Mouse (Mus musculus) cerebellum, postnatal 25 days (tissue): ENCODE data around the gene Bcl7c.
"Not testable (repeated sequence)": the region's sequence is repeated elsewhere in the genome, so short reads cannot be mapped to it uniquely, and the experiment has no call there.

Source experiments
- DNase-seq, 2 experiments: peaks; one replicate each; pipeline ENCODE4 v3.0.0; 2021; ENCODE audit warnings: mixed read lengths in 2 of 2

Bcl7c gene

GRCm38 (mm10) chr7:127708207-127709078 is at the start of gene Bcl7c:
TSS of gene Bcl7c (minus strand) at chr7:127708933.
- DNase-seq, result peak; percentile 88 to 92

GRCm38 (mm10) chr7:127753741-127754140 is 45.0 kb upstream of the Bcl7c start:
- no peak for DNase-seq

GRCm38 (mm10) chr7:127753158-127753557 is 44.4 kb upstream of the Bcl7c start:
- no peak for DNase-seq

- peak in 1 of 2 experiments; percentile 33 for DNase-seq
Observed at GRCm38 (mm10) chr7:127752069-127752468, 43.3 kb upstream of the Bcl7c start.

GRCm38 (mm10) chr7:127751619-127752018 is 42.9 kb upstream of the Bcl7c start:
- DNase-seq, result no peak

- peak; percentile 52 to 64 for DNase-seq
Observed at GRCm38 (mm10) chr7:127750131-127751127, 41.7 kb upstream of the Bcl7c start.

GRCm38 (mm10) chr7:127748235-127748560 is 39.5 kb upstream of the Bcl7c start:
- peak in 1 of 2 experiments; percentile 39 for DNase-seq

GRCm38 (mm10) chr7:127747559-127748234 is 39.0 kb upstream of the Bcl7c start:
- DNase-seq, result no peak

GRCm38 (mm10) chr7:127746494-127747491 is 38.1 kb upstream of the Bcl7c start:
- DNase-seq, result peak; percentile 48 to 77

GRCm38 (mm10) chr7:127745652-127746493 is 37.1 kb upstream of the Bcl7c start:
- DNase-seq, result peak; percentile 94 to 97

- DNase-seq, result peak; percentile 90 to 92
Observed at GRCm38 (mm10) chr7:127745251-127745651, 36.5 kb upstream of the Bcl7c start.

GRCm38 (mm10) chr7:127744366-127745045 is 35.8 kb upstream of the Bcl7c start, which contains the start of gene Fbxl19:
TSS of gene Fbxl19 (plus strand) at chr7:127744543.
- DNase-seq, result peak; percentile 82 to 90

GRCm38 (mm10) chr7:127732066-127732465 is 23.3 kb upstream of the Bcl7c start, which contains the start of gene Ctf2:
TSS of gene Ctf2 (minus strand) at chr7:127732166.
- not testable (repeated sequence) for DNase-seq

- DNase-seq, result no peak
Observed at GRCm38 (mm10) chr7:127730170-127730569, 21.4 kb upstream of the Bcl7c start.

GRCm38 (mm10) chr7:127727898-127728297 is 19.2 kb upstream of the Bcl7c start:
- DNase-seq, result no peak

GRCm38 (mm10) chr7:127725924-127726323 is 17.2 kb upstream of the Bcl7c start:
- DNase-seq, result no peak

- DNase-seq, result no peak
Observed at GRCm38 (mm10) chr7:127725490-127725889, 16.8 kb upstream of the Bcl7c start.

- no peak for DNase-seq
Observed at GRCm38 (mm10) chr7:127719258-127719657, 10.5 kb upstream of the Bcl7c start.

GRCm38 (mm10) chr7:127718339-127718738 is 9.6 kb upstream of the Bcl7c start:
- DNase-seq, result no peak

- DNase-seq, result peak; percentile 89
Observed at GRCm38 (mm10) chr7:127716992-127717391, 8.3 kb upstream of the Bcl7c start.
